Mouse (Mus musculus) kidney, adult 8-10 months (tissue): ENCODE data around the gene Zfp747.
"Not testable (repeated sequence)": the region's sequence is repeated elsewhere in the genome, so short reads cannot be mapped to it uniquely, and the experiment has no call there.

Experiments used
- DNase-seq, 2 experiments: peaks; one replicate each; pipeline ENCODE4 v3.0.0; 2022

Zfp747 gene

GRCm38 (mm10) chr7:127375271-127376245 is at the start of gene Zfp747:
TSS of gene Zfp747 (minus strand) at chr7:127376050.
- peak; percentile 96 to 97 for DNase-seq

GRCm38 (mm10) chr7:127425291-127425690 is 49.4 kb upstream of the Zfp747 start:
- peak; percentile 52 to 54 for DNase-seq

- DNase-seq = peak; percentile 46 to 49
Observed at GRCm38 (mm10) chr7:127422247-127422646, 46.4 kb upstream of the Zfp747 start.

GRCm38 (mm10) chr7:127421388-127422191 is 45.7 kb upstream of the Zfp747 start, which contains the start of gene Zfp688:
TSS of gene Zfp688 (minus strand) at chr7:127422068.
- DNase-seq = peak; percentile 92 to 96

- no peak for DNase-seq
Observed at GRCm38 (mm10) chr7:127411418-127411817, 35.6 kb upstream of the Zfp747 start.

- DNase-seq = peak; percentile 87 to 94
Observed at GRCm38 (mm10) chr7:127406002-127406987, 30.4 kb upstream of the Zfp747 start, which contains the start of gene Zfp764. TSS of gene Zfp764 (minus strand) at chr7:127406822.

- not testable (repeated sequence) for DNase-seq
Observed at GRCm38 (mm10) chr7:127404101-127404500, 28.3 kb upstream of the Zfp747 start.

GRCm38 (mm10) chr7:127402980-127403379 is 27.1 kb upstream of the Zfp747 start:
- no peak for DNase-seq

GRCm38 (mm10) chr7:127400355-127400754 is 24.5 kb upstream of the Zfp747 start:
- DNase-seq = no peak

- DNase-seq = no peak
Observed at GRCm38 (mm10) chr7:127393944-127394333, 18.1 kb upstream of the Zfp747 start.

GRCm38 (mm10) chr7:127393157-127393943 is 17.5 kb upstream of the Zfp747 start, which contains the start of gene E430018J23Rik:
TSS of gene E430018J23Rik (minus strand) at chr7:127393629.
- DNase-seq = peak; percentile 99 to 100

- no peak for DNase-seq
Observed at GRCm38 (mm10) chr7:127392251-127392824, 16.5 kb upstream of the Zfp747 start.

GRCm38 (mm10) chr7:127391538-127391937 is 15.7 kb upstream of the Zfp747 start:
- DNase-seq = no peak

GRCm38 (mm10) chr7:127390306-127390705 is 14.5 kb upstream of the Zfp747 start:
- no peak for DNase-seq

GRCm38 (mm10) chr7:127388201-127388600 is 12.4 kb upstream of the Zfp747 start:
- DNase-seq = not testable (repeated sequence)

GRCm38 (mm10) chr7:127386641-127387392 is 11.0 kb upstream of the Zfp747 start, which contains the start of gene 9130019O22Rik:
TSS of gene 9130019O22Rik (minus strand) at chr7:127387166.
- DNase-seq = peak; percentile 94 to 95

- DNase-seq = not testable (repeated sequence)
Observed at GRCm38 (mm10) chr7:127385560-127385959, 9.7 kb upstream of the Zfp747 start.

- no peak for DNase-seq
Observed at GRCm38 (mm10) chr7:127378310-127378921, 2.6 kb upstream of the Zfp747 start.

- not testable (repeated sequence) for DNase-seq
Observed at GRCm38 (mm10) chr7:127371870-127372269, 4.0 kb downstream of the Zfp747 start.
